Mouse (Mus musculus) macrophage (primary cell): Measurements from ENCODE around the gene G530012D18Rik. TPM values are rescaled to one million over a fixed set of nuclear protein-coding genes. Genes with fewer than 3 reads are reported as not detected.
A peak's percentile ranks its signal among the peaks of the same experiment; 100 is the strongest.
"Not testable (repeated sequence)": the region's sequence is repeated elsewhere in the genome, so short reads cannot be mapped to it uniquely, and the experiment has no call there.

ENCODE experiments used
- H3K27ac ChIP-seq: fragments of 350-480 bp; formaldehyde crosslinking; 2 replicates; pipeline ENCODE4 v1.9.0; 2021
- H3K36me3 ChIP-seq: fragments of 350-480 bp; formaldehyde crosslinking; 2 replicates; pipeline ENCODE4 v1.9.0; 2021; ENCODE audit errors: inconsistent target
- H3K4me3 ChIP-seq: fragments of 350-480 bp; formaldehyde crosslinking; 2 replicates; pipeline ENCODE4 v1.9.0; 2021; ENCODE audit errors: inconsistent target
- H3K79me2 ChIP-seq: fragments of 350-480 bp; formaldehyde crosslinking; 2 replicates; pipeline ENCODE4 v1.9.0; 2021; ENCODE audit errors: inconsistent target
- WGBS: methylation state at CpG from one replicate; pipeline ENCODE4 v1.1.7; 2026; ENCODE audit warnings: inconsistent platforms; ENCODE audit not compliant: missing documents; 5-methylcytosine and 5-hydroxymethylcytosine counted together
- polyA plus RNA-seq: library from polyadenylated mRNA; stranded (reverse); fragments of 250-400 nt; gene quantifications from 3 replicates; pipeline ENCODE4 v1.2.4, GENCODE M21; 2018; ENCODE audit warnings: inconsistent platforms

Gene G530012D18Rik
- polyA plus RNA-seq, 1 experiment from 2014 or later: not detected

- Histone ChIP-seq H3K27ac (peak within 1 kb of the TSS; percentile 27; the same call in 1 of the 2 replicates), H3K4me3 (peak within 1 kb of the TSS; percentile 34), H3K79me2 (peaks cover 19% of the 10 kb centered on the region; the same call in 1 of the 2 replicates)
- 46% methylated on average over 6 of the region's 17 CpGs for WGBS
- H3K36me3 ChIP-seq: not testable (repeated sequence)
These were observed 23.0 kb downstream of the G530012D18Rik start, which contains the start of gene Sp110 for GRCm38 (mm10) chr1:85598271-85599012. Sp110 (minus strand) TSS chr1:85598817.

GRCm38 (mm10) chr1:85600078-85600477 is 24.6 kb downstream of the G530012D18Rik start, which contains the start of gene Sp140:
Sp140 (plus strand) TSS chr1:85600378.
- H3K27ac ChIP-seq: peak within 1 kb of the TSS; percentile 60
- peaks cover 33% of the 10 kb centered on the region; the same call in 1 of the 2 replicates for H3K79me2 ChIP-seq
- peak within 1 kb of the TSS; percentile 33 for H3K4me3 ChIP-seq
- WGBS: no CpG with 5 or more reads among the region's 5 CpGs
- not testable (repeated sequence) for H3K36me3 ChIP-seq

- H3K4me3 ChIP-seq: peak overlapping the region; percentile 33
- H3K36me3 ChIP-seq: not testable (repeated sequence)
- peaks cover 39% of the 10 kb centered on the region; the same call in 1 of the 2 replicates for H3K79me2 ChIP-seq
- H3K27ac ChIP-seq: peak overlapping the region; percentile 60
- 23% methylated on average over 4 of the region's 4 CpGs for WGBS
These were observed 25.3 kb downstream of the G530012D18Rik start for GRCm38 (mm10) chr1:85600794-85601193.

- not testable (repeated sequence) for H3K36me3 ChIP-seq, H3K27ac ChIP-seq, H3K4me3 ChIP-seq
- peaks cover 48% of the 10 kb centered on the region; the same call in 1 of the 2 replicates for H3K79me2 ChIP-seq
- no CpG with 5 or more reads among the region's 1 CpGs for WGBS
These were observed 28.9 kb downstream of the G530012D18Rik start for GRCm38 (mm10) chr1:85604341-85604740.

GRCm38 (mm10) chr1:85608361-85608760 is 32.9 kb downstream of the G530012D18Rik start:
- no CpG with 5 or more reads among the region's 4 CpGs for WGBS
- peaks cover 38% of the 10 kb centered on the region; the same call in 1 of the 2 replicates for H3K79me2 ChIP-seq
- H3K4me3 ChIP-seq, H3K27ac ChIP-seq, H3K36me3 ChIP-seq: not testable (repeated sequence)

GRCm38 (mm10) chr1:85610581-85610980 is 35.1 kb downstream of the G530012D18Rik start:
- not testable (repeated sequence) for H3K4me3 ChIP-seq, H3K27ac ChIP-seq, H3K36me3 ChIP-seq
- H3K79me2 ChIP-seq: peaks cover 20% of the 10 kb centered on the region; the same call in 1 of the 2 replicates
- WGBS: no CpG with 5 or more reads among the region's 4 CpGs

GRCm38 (mm10) chr1:85615096-85615495 is 39.6 kb downstream of the G530012D18Rik start:
- WGBS: 100% methylated on average over 3 of the region's 3 CpGs
- H3K36me3 ChIP-seq, H3K79me2 ChIP-seq, H3K27ac ChIP-seq, H3K4me3 ChIP-seq: not testable (repeated sequence)

- not testable (repeated sequence) for H3K27ac ChIP-seq
- 42% methylated on average over 2 of the region's 3 CpGs for WGBS
These were observed 40.3 kb downstream of the G530012D18Rik start for GRCm38 (mm10) chr1:85615819-85616218.

GRCm38 (mm10) chr1:85617161-85617560 is 41.7 kb downstream of the G530012D18Rik start:
- not testable (repeated sequence) for H3K79me2 ChIP-seq, H3K27ac ChIP-seq, H3K36me3 ChIP-seq, H3K4me3 ChIP-seq
- WGBS: 71% methylated on average over 3 of the region's 5 CpGs

More at GRCm38 (mm10) chr1:85615819-85616218, 40.3 kb downstream of the G530012D18Rik start:
- not testable (repeated sequence) for H3K4me3 ChIP-seq, H3K36me3 ChIP-seq, H3K79me2 ChIP-seq

- not testable (repeated sequence) for H3K36me3 ChIP-seq, H3K27ac ChIP-seq, H3K79me2 ChIP-seq, H3K4me3 ChIP-seq
- WGBS: no CpG with 5 or more reads among the region's 1 CpGs
These were observed 43.2 kb downstream of the G530012D18Rik start for GRCm38 (mm10) chr1:85618689-85619088.

Other genes with a start within 250 kb of the G530012D18Rik start
- 64.5 to 147 TPM (median 125 TPM) in 3 replicates for gene Sp110, start 23.1 kb downstream of the G530012D18Rik start, polyA plus RNA-seq
- gene Sp140, start 24.7 kb downstream of the G530012D18Rik start, polyA plus RNA-seq: 29.2 to 96.4 TPM (median 60.3 TPM) in 3 replicates
- gene Sp100, start 74.3 kb downstream of the G530012D18Rik start, polyA plus RNA-seq: 173 to 365 TPM (median 347 TPM) in 3 replicates
- gene A630001G21Rik, start 203.0 kb downstream of the G530012D18Rik start, polyA plus RNA-seq: 21.9 to 32.0 TPM (median 29.3 TPM) in 3 replicates
- gene Cab39, start 217.8 kb downstream of the G530012D18Rik start, polyA plus RNA-seq: 120 to 143 TPM (median 143 TPM) in 3 replicates